Mouse (Mus musculus) embryo, embryonic 10 days (tissue): Measurements from ENCODE around the gene Tmem89.
A peak's percentile ranks its signal among the peaks of the same experiment; 100 is the strongest.

Experiments
- DNase-seq: peaks from one replicate; pipeline ENCODE4 v3.0.0-alpha.2; 2015; ENCODE audit warnings: low spot score

The Tmem89 gene

GRCm38 (mm10) chr9:108914491-108914890 lies at the start of gene Tmem89:
Tmem89 (plus strand) TSS chr9:108914619.
- DNase-seq, result no peak

DNA sequence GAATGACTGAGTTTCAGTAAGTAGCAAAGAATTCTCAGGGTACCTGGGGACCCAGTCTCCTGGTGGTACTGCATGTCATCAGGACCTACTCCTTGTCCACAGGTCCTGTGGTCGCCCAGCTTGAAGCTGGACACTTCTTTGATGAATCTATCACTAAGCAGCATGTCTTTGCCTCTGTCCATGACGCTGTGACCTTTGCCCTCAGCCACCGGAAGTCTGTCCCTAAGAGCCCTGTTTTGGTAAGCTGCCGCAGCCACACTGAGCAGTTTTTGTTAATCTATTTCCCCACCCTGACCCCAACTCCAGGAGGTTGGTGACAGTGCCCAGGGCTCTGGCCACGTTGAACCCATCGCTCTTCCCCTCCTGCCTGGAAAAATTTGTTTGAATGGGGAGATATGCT lies 2.1 kb upstream of the Tmem89 start:
- peak; percentile 35 for DNase-seq

- DNase-seq, result no peak
Observed at GRCm38 (mm10) chr9:108913161-108913560, 1.3 kb upstream of the Tmem89 start.

- no peak for DNase-seq
Observed at GRCm38 (mm10) chr9:108913621-108914020, 798 bp upstream of the Tmem89 start.

GRCm38 (mm10) chr9:108925897-108926296 lies 11.5 kb downstream of the Tmem89 start:
- DNase-seq, result no peak

- no peak for DNase-seq
Observed at GRCm38 (mm10) chr9:108928424-108928823, 14.0 kb downstream of the Tmem89 start.

DNA sequence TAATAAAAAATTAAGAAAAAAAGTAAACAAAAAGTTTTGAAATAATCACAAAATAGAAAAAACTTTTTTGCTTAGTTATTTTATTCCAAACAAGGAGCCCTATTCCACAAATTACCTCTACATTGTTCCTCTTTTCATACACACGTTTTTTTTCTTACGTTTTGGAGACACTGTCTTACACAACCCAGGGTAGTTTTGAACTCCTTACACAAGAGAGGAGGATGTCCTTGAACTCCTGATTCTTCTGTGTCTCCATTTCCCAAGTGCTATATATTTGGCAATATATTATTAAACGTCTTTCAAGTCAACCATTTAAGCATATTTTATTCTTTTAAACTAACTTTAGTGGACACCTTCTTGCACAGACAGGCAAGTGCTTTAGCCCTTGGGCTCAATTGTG lies 21.6 kb downstream of the Tmem89 start:
- no peak for DNase-seq

- peak; percentile 98 for DNase-seq
Observed at GRCm38 (mm10) chr9:108936418-108937364, 22.3 kb downstream of the Tmem89 start, which contains the start of gene Uqcrc1. Uqcrc1 (plus strand) TSS chr9:108936633.

GRCm38 (mm10) chr9:108945111-108945510 lies 30.7 kb downstream of the Tmem89 start:
- no peak for DNase-seq

DNA sequence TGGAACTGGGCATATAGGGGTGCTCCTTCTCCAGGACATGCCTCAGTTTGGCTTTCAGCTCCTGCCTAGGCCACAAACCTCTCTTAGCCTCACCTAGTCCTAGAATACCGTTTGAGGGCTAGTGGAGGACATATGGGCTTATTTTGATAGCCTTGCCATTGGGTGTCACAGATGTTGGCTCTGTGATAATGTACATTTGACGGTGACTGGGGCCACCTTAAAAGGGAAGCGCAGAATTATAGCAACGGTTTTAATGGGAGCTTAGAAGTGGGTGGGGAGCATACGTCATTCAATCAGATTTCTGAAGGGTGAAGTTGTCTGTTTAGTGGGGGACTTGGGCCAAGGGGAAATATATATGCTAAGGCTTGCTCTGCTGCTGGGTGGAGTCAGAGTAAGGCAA lies 31.2 kb downstream of the Tmem89 start:
- no peak for DNase-seq

GRCm38 (mm10) chr9:108949231-108949966 lies 35.0 kb downstream of the Tmem89 start:
- peak; percentile 39 for DNase-seq

DNA sequence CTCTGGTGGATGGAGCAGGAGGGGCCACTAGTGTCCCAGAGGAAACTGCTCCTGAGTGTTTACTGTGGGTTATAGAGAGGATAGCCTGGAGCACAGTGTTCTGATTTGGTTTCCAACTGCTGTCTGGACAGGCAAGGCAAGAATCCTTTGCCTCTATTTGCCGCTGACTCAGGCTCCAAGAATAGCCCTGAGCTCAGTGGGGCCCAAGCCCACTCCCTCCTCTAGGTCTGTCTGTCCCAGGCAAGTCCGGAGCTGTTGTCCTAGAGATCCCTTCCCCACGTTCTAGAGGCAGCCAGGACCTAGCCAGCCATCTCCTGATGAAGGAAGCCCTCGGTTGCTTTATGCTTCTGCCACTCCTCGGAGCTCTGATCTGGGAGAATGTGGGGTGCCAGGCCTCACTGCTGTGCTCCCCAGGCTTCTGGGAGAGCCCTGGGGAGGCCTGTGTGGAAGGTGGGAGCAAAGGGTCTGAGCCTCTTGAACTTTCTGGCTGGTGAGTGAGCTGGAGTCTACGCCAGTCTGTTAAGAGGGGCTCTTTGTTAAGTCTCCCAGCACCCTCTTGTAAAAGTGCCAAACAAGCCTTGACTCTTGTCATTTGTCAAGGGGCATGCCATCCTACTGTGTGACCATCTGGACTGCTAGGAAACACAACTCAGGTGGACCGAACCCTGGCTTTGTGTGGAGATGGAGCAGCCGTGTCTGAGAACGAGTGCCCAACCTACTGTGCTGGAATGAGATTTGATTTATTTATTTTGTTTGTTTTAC lies 35.7 kb downstream of the Tmem89 start:
- no peak for DNase-seq

- no peak for DNase-seq
Observed at GRCm38 (mm10) chr9:108953081-108953636, 38.7 kb downstream of the Tmem89 start, which contains the start of gene Col7a1. Col7a1 (plus strand) TSS chr9:108953586.

GRCm38 (mm10) chr9:108955241-108955640 lies 40.8 kb downstream of the Tmem89 start:
- no peak for DNase-seq

GRCm38 (mm10) chr9:108955846-108956245 lies 41.4 kb downstream of the Tmem89 start:
- no peak for DNase-seq

DNA sequence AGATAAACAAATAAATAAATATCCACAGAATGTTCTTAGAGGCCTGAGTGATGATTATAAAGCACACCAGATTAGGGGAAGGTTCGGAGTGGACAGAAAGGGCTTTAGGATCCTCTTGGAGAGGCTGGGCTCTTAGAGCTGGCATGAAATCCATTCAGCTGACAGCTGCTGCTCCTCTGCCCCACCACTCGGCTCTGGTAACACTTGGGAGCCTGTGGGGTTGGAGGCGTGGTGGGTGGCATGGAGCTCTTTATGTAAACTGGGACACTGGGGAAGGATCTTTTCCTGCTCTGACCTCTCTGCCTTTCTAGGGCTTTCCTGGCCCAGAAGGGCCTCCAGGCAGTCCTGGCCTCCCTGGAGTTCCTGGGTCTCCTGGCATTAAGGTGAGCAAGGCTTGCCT lies 49.2 kb downstream of the Tmem89 start:
- no peak for DNase-seq

DNA sequence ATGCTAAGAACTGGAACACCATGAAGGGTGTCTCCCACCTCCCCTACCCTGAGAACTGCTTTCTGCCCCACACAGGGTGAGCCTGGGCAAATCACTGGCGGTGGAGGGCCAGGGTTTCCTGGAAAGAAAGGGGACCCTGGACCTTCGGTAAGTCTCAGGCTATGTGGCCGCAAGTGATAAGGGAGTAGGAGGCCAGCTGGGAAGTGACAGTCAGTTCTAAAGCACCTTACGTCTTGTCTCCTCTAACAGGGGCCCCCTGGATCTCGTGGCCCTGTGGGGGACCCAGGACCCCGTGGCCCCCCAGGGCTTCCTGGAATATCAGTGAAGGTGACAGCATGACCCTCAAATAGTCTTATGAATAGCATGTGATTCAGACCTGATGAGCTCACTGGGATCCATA lies 49.9 kb downstream of the Tmem89 start:
- no peak for DNase-seq
